11 mouse cellular contexts compared by ENCODE assay signal in the genomic region with DNA sequence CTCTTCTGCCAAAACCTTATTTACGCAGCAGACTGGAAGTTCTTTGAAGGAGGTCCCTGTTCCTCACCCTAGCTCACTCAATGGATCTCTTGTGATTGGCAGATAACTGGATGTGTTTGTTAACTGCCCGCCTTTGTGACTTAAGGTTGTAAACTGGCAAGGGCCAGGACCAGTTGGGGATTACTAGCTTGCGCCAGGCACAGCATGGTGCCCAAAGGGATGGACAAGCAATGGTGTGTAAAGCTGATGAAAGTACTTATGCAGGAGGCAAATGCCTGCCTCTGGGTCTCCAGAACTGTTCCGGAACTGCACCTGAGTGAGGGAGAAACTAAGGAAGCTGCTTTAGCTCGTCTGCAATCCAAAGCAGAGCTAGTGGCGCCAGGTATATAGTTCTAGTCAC. TPM values are rescaled to one million over a fixed set of nuclear protein-coding genes. Genes with fewer than 3 reads are reported as not detected.
DNase-seq lines count a peak whose midpoint lies in the region; ATAC-seq lines count a peak whose summit lies in the region.
"Had no signal": no experiment of that assay in that cellular context is flagged by ENCODE, and none has a peak within 500 bp of the region (broad histone marks: within the 10 kb centered on the region; RNA-seq: fewer than 3 reads in every experiment).

No protein-coding gene starts in this region.

- no peak for ATAC-seq in heart, embryonic 13.5 days (ENCODE audit: extremely low read depth, insufficient number of reproducible peaks, low FRiP score, low TSS enrichment)
- no peak for ATAC-seq in neural tube, embryonic 15.5 days (ENCODE audit: low FRiP score)

- H3K27ac ChIP-seq in heart, embryonic 13.5 days (replicated peaks), result no peak overlapping the region
- no peak overlapping the region for H3K27ac ChIP-seq in neural tube, embryonic 15.5 days (replicated peaks)

- no peak overlapping the region for H3K9ac ChIP-seq in heart, embryonic 13.5 days
- no peak overlapping the region for H3K9ac ChIP-seq in neural tube, embryonic 15.5 days (replicated peaks)

- no peaks in the 10 kb centered on the region for H3K4me1 ChIP-seq in heart, embryonic 13.5 days
- 0 out of 2 replicates have a peak, but pooled peaks cover 2% of the 10 kb centered on the region for H3K4me1 ChIP-seq in neural tube, embryonic 15.5 days
- H3K4me1 ChIP-seq: limb, embryonic 15.5 days had no signal

- H3K27me3 ChIP-seq in heart, embryonic 13.5 days (replicated peaks), result peaks cover 29% of the 10 kb centered on the region
- no peaks in the 10 kb centered on the region for H3K27me3 ChIP-seq in neural tube, embryonic 15.5 days (replicated peaks)

- H3K4me2 ChIP-seq in heart, embryonic 13.5 days, result peak overlapping the region; percentile 71
- H3K4me2 ChIP-seq in neural tube, embryonic 15.5 days, result no peak overlapping the region

- no peak overlapping the region for H3K4me3 ChIP-seq in heart, embryonic 13.5 days
- H3K4me3 ChIP-seq in neural tube, embryonic 15.5 days (replicated peaks), result 0 out of 2 replicates have a peak overlapping the region, but pooled peaks have one; percentile 50

- WGBS in heart, embryonic 13.5 days, result 35% methylated on average over 6 of the region's 6 CpGs
- 37% methylated on average over 6 of the region's 6 CpGs for WGBS in neural tube, embryonic 15.5 days

- no peaks in the 10 kb centered on the region for H3K9me3 ChIP-seq in heart, embryonic 13.5 days
- H3K9me3 ChIP-seq in neural tube, embryonic 15.5 days (replicated peaks), result no peaks in the 10 kb centered on the region
- H3K9me3 ChIP-seq: limb, embryonic 15.5 days had no signal

- no peak for DNase-seq in heart, adult 18-20 months
- peak; percentile 18 for DNase-seq in retina, postnatal 1 day
- no peak for DNase-seq in retina, embryonic 14.5 days (ENCODE audit: low spot score)
- DNase-seq in cerebellum, adult 9-11 months, result peak; percentile 57
- no peak for DNase-seq in urinary bladder, postnatal 4 days (ENCODE audit: low spot score in 2 of 2)
- DNase-seq: gastrocnemius, postnatal 10 days; kidney, postnatal 36 days; thymus, postnatal 36 days had no signal

- peaks cover 6% of the 10 kb centered on the region; the same call in 1 of the 2 replicates for H3K36me3 ChIP-seq in heart, embryonic 13.5 days
- no peaks in the 10 kb centered on the region for H3K36me3 ChIP-seq in neural tube, embryonic 15.5 days

RNA-seq across cellular contexts. Expression of a gene that starts 29.8 kb away (rescaled TPM):
- 9.7 and 9.8 TPM in 2 replicates for polyA plus RNA-seq in heart, embryonic 13.5 days (2015; fragmentation: Nextera tagmentation; extraction: Ambion mirVana)
- 10 to 100 TPM; 14.1 to 17.1 TPM for total RNA-seq in heart, adult 18-20 months (2021)
- 15.7 TPM in 2 replicates for polyA plus RNA-seq in neural tube, embryonic 15.5 days (2015; fragmentation: Nextera tagmentation; extraction: Ambion mirVana)

RNA-seq across cellular contexts. Expression of a gene that starts 54.7 kb away (rescaled TPM):
- 3.8 and 4.1 TPM in 2 replicates for polyA plus RNA-seq in heart, embryonic 13.5 days (2015; fragmentation: Nextera tagmentation; extraction: Ambion mirVana)
- 1 to 10 TPM; 5.1 to 6.4 TPM for total RNA-seq in heart, adult 18-20 months (2021)
- polyA plus RNA-seq in neural tube, embryonic 15.5 days (2015; fragmentation: Nextera tagmentation; extraction: Ambion mirVana), result 5.1 and 7.2 TPM in 2 replicates

Comparison
In these comparisons a context has a peak if more than half of its experiments do, and no peak if none do; other contexts are left out.
1. DNase-seq: peak in retina, postnatal 1 day (single experiment) and cerebellum, adult 9-11 months (single experiment); none in heart, adult 18-20 months (0 of 2), retina, embryonic 14.5 days (single experiment) and urinary bladder, postnatal 4 days (0 of 2).